Mouse (Mus musculus) CH12.LX (cell line): ENCODE data around the gene Dtymk.

Experiments used
- BHLHE40 ChIP-seq: IDR thresholded peaks from 2 replicates; pipeline ENCODE4 v1.6.1; 2011; ENCODE audit warnings: mild to moderate bottlenecking, low read depth, low read length, improper control_type of control experiment
- CTCF ChIP-seq, 2 experiments: IDR thresholded peaks in 1 of 2; conservative IDR thresholded peaks in 1 of 2; 2 replicates each; pipeline ENCODE4 v1.5.1; 2011 to 2012; ENCODE audit warnings: low read depth in 2 of 2, low read length in 2 of 2, improper control_type of control experiment in 1 of 2, inconsistent platforms in 1 of 2, mild to moderate bottlenecking in 1 of 2, moderate library complexity in 1 of 2
- E2F4 ChIP-seq: IDR thresholded peaks from 2 replicates; pipeline ENCODE4 v1.6.1; 2011; ENCODE audit warnings: low read depth, low read length, improper control_type of control experiment; ENCODE audit not compliant: insufficient replicate concordance
- EP300 ChIP-seq: IDR thresholded peaks from 2 replicates; pipeline ENCODE4 v1.6.1; 2011; ENCODE audit warnings: low read length, improper control_type of control experiment
- MAX ChIP-seq: IDR thresholded peaks from 2 replicates; pipeline ENCODE4 v1.6.1; 2011; ENCODE audit warnings: low read length, improper control_type of control experiment
- NRF1 ChIP-seq: IDR thresholded peaks from 2 replicates; pipeline ENCODE4 v1.6.1; 2014; ENCODE audit warnings: low read depth, mild to moderate bottlenecking, inconsistent platforms, low read length, improper control_type of control experiment, moderate library complexity
- POLR2A ChIP-seq: IDR thresholded peaks from 2 replicates; pipeline ENCODE4 v1.6.1; 2011; ENCODE audit warnings: low read depth, mild to moderate bottlenecking, improper control_type of control experiment, low read length
- POLR2AphosphoS2 ChIP-seq: IDR thresholded peaks from 2 replicates; pipeline ENCODE4 v1.6.1; 2011; ENCODE audit warnings: low read depth, low read length, improper control_type of control experiment
- RAD21 ChIP-seq: IDR thresholded peaks from 2 replicates; pipeline ENCODE4 v1.6.1; 2011; ENCODE audit warnings: low read depth, mild to moderate bottlenecking, low read length, improper control_type of control experiment, moderate library complexity
- SIN3A ChIP-seq: IDR thresholded peaks from 2 replicates; pipeline ENCODE4 v1.6.1; 2012; ENCODE audit warnings: low read length, improper control_type of control experiment, inconsistent platforms
- SMC3 ChIP-seq: IDR thresholded peaks from 2 replicates; pipeline ENCODE4 v1.6.1; 2011; ENCODE audit warnings: low read depth, low read length, improper control_type of control experiment
- USF1 ChIP-seq: IDR thresholded peaks from 2 replicates; pipeline ENCODE4 v1.6.1; 2014; ENCODE audit warnings: low read depth, mild to moderate bottlenecking, inconsistent platforms, low read length, improper control_type of control experiment
- ZNF384 ChIP-seq: IDR thresholded peaks from 2 replicates; pipeline ENCODE4 v1.6.1; 2012; ENCODE audit warnings: low read depth, low read length, improper control_type of control experiment, inconsistent platforms

GRCm38 (mm10) chr1:93810011-93810410 lies 8.3 kb upstream of the Dtymk start:
- no peak for TF ChIP-seq USF1
- no peak for TF ChIP-seq RAD21
- TF ChIP-seq POLR2A: no peak
- no peak for TF ChIP-seq CTCF (conservative IDR thresholded peaks at IDR 0.05 in 1 of 2, IDR thresholded peaks at IDR 0.05 in 1 of 2; ENCODE audit: low read depth in 2 of 2, low read length in 2 of 2)
- TF ChIP-seq E2F4: no peak
- TF ChIP-seq ZNF384: no peak
- no peak for TF ChIP-seq EP300
- no peak for TF ChIP-seq BHLHE40
- no peak for TF ChIP-seq SMC3
- no peak for TF ChIP-seq POLR2AphosphoS2
- no peak for TF ChIP-seq MAX
- no peak for TF ChIP-seq NRF1
- no peak for TF ChIP-seq SIN3A
